Mouse (Mus musculus) testis, adult 2 months (tissue): ENCODE data around the gene Dst.

Source experiments
- CTCF ChIP-seq: fragments of 200-500 bp; IDR thresholded peaks from 2 replicates; pipeline ENCODE4 v1.5.1; 2012; ENCODE audit warnings: low read depth, mild to moderate bottlenecking, inconsistent platforms, low read length, moderate library complexity; ENCODE audit not compliant: control insufficient read depth, insufficient read depth, insufficient replicate concordance
- POLR2A ChIP-seq: fragments of 200-500 bp; IDR thresholded peaks from 2 replicates; pipeline ENCODE4 v1.6.1; 2012; ENCODE audit warnings: low read depth, mild to moderate bottlenecking, inconsistent platforms, low read length, moderate library complexity; ENCODE audit not compliant: control insufficient read depth

GRCm38 (mm10) chr1:34244678-34245077 lies 336.7 kb downstream of the Dst start:
- no peak for TF ChIP-seq POLR2A
- no peak for TF ChIP-seq CTCF
